In genomic region chr3:137293174-137293591, GRCm38 (mm10) we compare ENCODE assay signal across 1 mouse cellular context.
A peak's percentile ranks its signal among the peaks of the same experiment; 100 is the strongest.
TF ChIP-seq lines count a peak whose summit lies in the region.

No protein-coding gene starts in this region.

TF ChIP-seq in MEL, 35 proteins besides CTCF, POLR2A, EP300 and RAD21 (continued from another document):
- TF ChIP-seq GATA1 (IDR thresholded peaks at IDR 0.05; ENCODE audit: low read depth, low read length) (peak; percentile 68), NELFE (IDR thresholded peaks at IDR 0.05; ENCODE audit: low read depth, low read length) (no peak), MAFK (IDR thresholded peaks at IDR 0.05; ENCODE audit: borderline replicate concordance, low read depth, low read length) (no peak), ELF1 (IDR thresholded peaks at IDR 0.05; ENCODE audit: low read depth, low read length) (no peak), MAX (IDR thresholded peaks at IDR 0.05; ENCODE audit: low read length) (no peak), ZMIZ1 (IDR thresholded peaks at IDR 0.05; ENCODE audit: low read depth, low read length) (no peak), KAT2A (conservative IDR thresholded peaks at IDR 0.05; ENCODE audit: low read depth, low read length) (no peak), TCF12 (IDR thresholded peaks at IDR 0.05; ENCODE audit: low read depth, low read length) (0 out of 2 replicates have a peak, but pooled peaks have one; percentile 18), JUND (IDR thresholded peaks at IDR 0.05; ENCODE audit: low read depth, low read length) (0 out of 2 replicates have a peak, but pooled peaks have one; percentile 11), ZC3H11A (IDR thresholded peaks at IDR 0.05; ENCODE audit: low read depth, low read length) (peak; percentile 11; the same call in 1 of the 2 replicates), ZNF384 (IDR thresholded peaks at IDR 0.05; ENCODE audit: low read depth, low read length) (no peak), ETS1 (IDR thresholded peaks at IDR 0.05; ENCODE audit: low read depth, low read length) (no peak), USF1 (IDR thresholded peaks at IDR 0.05; ENCODE audit: low read depth, low read length) (no peak), ZKSCAN1 (IDR thresholded peaks at IDR 0.05; ENCODE audit: low read depth, low read length) (no peak), POLR2AphosphoS5 (IDR thresholded peaks at IDR 0.05; ENCODE audit: borderline replicate concordance, low read depth, low read length) (no peak), MAZ (IDR thresholded peaks at IDR 0.05; ENCODE audit: low read depth, low read length) (no peak), MEF2A (IDR thresholded peaks at IDR 0.05; ENCODE audit: extremely low read depth, insufficient replicate concordance, low read depth, low read length, poor library complexity, severe bottlenecking) (no peak), HCFC1 (IDR thresholded peaks at IDR 0.05; ENCODE audit: low read depth, low read length) (no peak)
